ENCODE assay signal across 8 mouse cellular contexts in the genomic region with DNA sequence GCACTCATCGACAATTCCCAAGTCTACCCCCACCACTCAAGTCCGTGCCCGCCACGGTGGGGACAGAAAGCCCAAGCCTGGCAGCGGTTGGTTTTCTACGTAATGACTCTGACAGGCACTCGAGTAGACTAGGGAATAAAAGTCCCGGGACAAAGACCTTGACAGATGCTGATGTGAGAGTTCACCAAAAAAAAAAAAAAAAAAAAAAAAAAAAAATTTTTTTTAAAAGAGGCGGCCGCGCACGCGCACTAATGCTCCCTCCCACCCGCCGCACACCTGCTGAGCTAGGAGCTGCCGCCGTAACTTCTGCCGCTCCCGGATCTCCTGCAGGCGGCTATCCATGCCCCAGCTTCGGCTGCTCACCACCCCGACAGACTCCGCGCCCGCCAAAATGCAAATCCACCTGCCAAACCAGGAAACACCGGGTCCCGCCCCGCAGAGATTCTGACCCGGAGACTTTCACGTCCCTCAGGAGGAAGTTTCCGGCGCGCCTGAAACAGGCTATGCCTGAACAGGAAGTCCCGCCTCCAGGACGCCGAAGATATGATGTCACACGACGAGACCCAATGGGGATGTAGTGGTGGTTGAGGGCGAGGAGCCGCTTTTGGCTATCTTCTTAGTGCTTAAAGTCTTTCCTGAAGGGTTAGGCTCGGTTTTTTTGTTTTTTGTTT. TPM values are rescaled to one million over a fixed set of nuclear protein-coding genes. Genes with fewer than 3 reads are reported as not detected.
DNase-seq lines count a peak whose midpoint lies in the region; ATAC-seq and TF ChIP-seq lines count a peak whose summit lies in the region.

A gene (minus strand): TSS at position 623 of the 671 bp plus-strand sequence.

- no peak for TF ChIP-seq POLR2A in kidney, adult 2 months (IDR thresholded peaks at IDR 0.05; ENCODE audit: low read depth, low read length)
- TF ChIP-seq POLR2A in spleen, adult 2 months (IDR thresholded peaks at IDR 0.05; ENCODE audit: low read depth, low read length), result peak; percentile 15

- H3K4me3 ChIP-seq in embryonic facial prominence, embryonic 13.5 days, result peak within 1 kb of the TSS; percentile 71
- peak within 1 kb of the TSS; percentile 91 for H3K4me3 ChIP-seq in kidney, adult 2 months (ENCODE audit: insufficient read depth, low read depth, low read length)
- H3K4me3 ChIP-seq in limb, embryonic 12.5 days (replicated peaks), result peak within 1 kb of the TSS; percentile 68
- peak within 1 kb of the TSS; percentile 68 for H3K4me3 ChIP-seq in midbrain, embryonic 15.5 days
- peak within 1 kb of the TSS; percentile 93 for H3K4me3 ChIP-seq in spleen, adult 2 months (ENCODE audit: extremely low read depth, insufficient read depth, insufficient read length)

- H3K4me1 ChIP-seq in embryonic facial prominence, embryonic 13.5 days, result peaks cover 10% of the 10 kb centered on the region; the same call in 1 of the 2 replicates
- no peaks in the 10 kb centered on the region for H3K4me1 ChIP-seq in kidney, adult 2 months (ENCODE audit: control insufficient read depth, insufficient read depth, low read length)
- H3K4me1 ChIP-seq in limb, embryonic 12.5 days (replicated peaks), result peaks cover 6% of the 10 kb centered on the region; the same call in 1 of the 2 replicates
- H3K4me1 ChIP-seq in midbrain, embryonic 15.5 days, result peaks cover 15% of the 10 kb centered on the region
- no peaks in the 10 kb centered on the region for H3K4me1 ChIP-seq in spleen, adult 2 months (ENCODE audit: control insufficient read depth, insufficient read depth, insufficient read length)

- peak within 1 kb of the TSS; percentile 85 for H3K27ac ChIP-seq in embryonic facial prominence, embryonic 13.5 days
- peak within 1 kb of the TSS; percentile 94 for H3K27ac ChIP-seq in kidney, adult 2 months (ENCODE audit: insufficient read depth, low read depth, low read length)
- H3K27ac ChIP-seq in limb, embryonic 12.5 days, result peak within 1 kb of the TSS; percentile 88
- H3K27ac ChIP-seq in midbrain, embryonic 15.5 days, result peak within 1 kb of the TSS; percentile 90
- H3K27ac ChIP-seq in spleen, adult 2 months (ENCODE audit: insufficient read depth, low read length), result peak within 1 kb of the TSS; percentile 97

- H3K4me2 ChIP-seq in embryonic facial prominence, embryonic 13.5 days, result peak within 1 kb of the TSS; percentile 69
- H3K4me2 ChIP-seq in limb, embryonic 12.5 days, result peak within 1 kb of the TSS; percentile 70
- peak within 1 kb of the TSS; percentile 77 for H3K4me2 ChIP-seq in midbrain, embryonic 15.5 days

- no peaks in the 10 kb centered on the region for H3K9me3 ChIP-seq in embryonic facial prominence, embryonic 13.5 days
- no peaks in the 10 kb centered on the region for H3K9me3 ChIP-seq in limb, embryonic 12.5 days
- H3K9me3 ChIP-seq in midbrain, embryonic 15.5 days, result no peaks in the 10 kb centered on the region

- no peak for TF ChIP-seq CTCF in kidney, adult 2 months (conservative IDR thresholded peaks at IDR 0.05; ENCODE audit: insufficient read depth, insufficient read length, low read depth, low read length)
- no peak for TF ChIP-seq CTCF in spleen, adult 2 months (IDR thresholded peaks at IDR 0.05; ENCODE audit: extremely low read depth, insufficient read depth, insufficient read length, insufficient replicate concordance)

- peak; percentile 98 for ATAC-seq in embryonic facial prominence, embryonic 13.5 days (ENCODE audit: insufficient number of reproducible peaks, insufficient read depth, low FRiP score, low TSS enrichment, low read depth)
- peak; percentile 98 for ATAC-seq in limb, embryonic 12.5 days (ENCODE audit: insufficient number of reproducible peaks, insufficient read depth, low FRiP score, low TSS enrichment, low read depth)
- ATAC-seq in midbrain, embryonic 15.5 days (replicated peaks), result peak; percentile 99

- H3K36me3 ChIP-seq in embryonic facial prominence, embryonic 13.5 days, result peaks cover 13% of the 10 kb centered on the region
- no peaks in the 10 kb centered on the region; the same call in 1 of the 2 replicates for H3K36me3 ChIP-seq in kidney, adult 2 months (ENCODE audit: control insufficient read depth, insufficient read depth, low read length)
- H3K36me3 ChIP-seq in limb, embryonic 12.5 days, result peaks cover 13% of the 10 kb centered on the region
- H3K36me3 ChIP-seq in midbrain, embryonic 15.5 days (replicated peaks), result no peaks in the 10 kb centered on the region; the same call in 1 of the 2 replicates
- H3K36me3 ChIP-seq in spleen, adult 2 months (ENCODE audit: control insufficient read depth, insufficient read depth, low read length), result peaks cover 5% of the 10 kb centered on the region

- peak; percentile 91 for DNase-seq in 3134 (ENCODE audit: extremely low read depth, insufficient read length, low spot score)
- peak; percentile 96 to 98 for DNase-seq in adrenal gland, postnatal 36 days
- DNase-seq in heart, adult 18-20 months, result peak; percentile 98
- DNase-seq in kidney, adult 2 months, result peak; percentile 98
- DNase-seq in spleen, adult 2 months (ENCODE audit: low read depth in 1 of 2, low spot score in 2 of 2), result peak; percentile 95 to 97

- H3K9ac ChIP-seq in embryonic facial prominence, embryonic 13.5 days, result peak within 1 kb of the TSS; percentile 78
- peak within 1 kb of the TSS; percentile 59 for H3K9ac ChIP-seq in limb, embryonic 12.5 days (replicated peaks)
- H3K9ac ChIP-seq in midbrain, embryonic 15.5 days, result peak within 1 kb of the TSS; percentile 69

- WGBS in embryonic facial prominence, embryonic 13.5 days, result under 1% methylated on average over 41 of the region's 41 CpGs
- under 1% methylated on average over 41 of the region's 41 CpGs for WGBS in kidney, adult 2 months
- WGBS in limb, embryonic 12.5 days, result under 1% methylated on average over 34 of the region's 41 CpGs
- WGBS in midbrain, embryonic 15.5 days, result under 1% methylated on average over 41 of the region's 41 CpGs
- under 1% methylated on average over 37 of the region's 41 CpGs for WGBS in spleen, adult 2 months

- H3K27me3 ChIP-seq in embryonic facial prominence, embryonic 13.5 days, result no peaks in the 10 kb centered on the region
- H3K27me3 ChIP-seq in kidney, adult 2 months (replicated peaks; ENCODE audit: control insufficient read depth, insufficient read depth, low read length), result no peaks in the 10 kb centered on the region
- H3K27me3 ChIP-seq in limb, embryonic 12.5 days, result no peaks in the 10 kb centered on the region
- H3K27me3 ChIP-seq in midbrain, embryonic 15.5 days (replicated peaks), result peaks cover 4% of the 10 kb centered on the region; the same call in 1 of the 2 replicates
- H3K27me3 ChIP-seq in spleen, adult 2 months (ENCODE audit: control insufficient read depth, insufficient read depth, low read length), result no peaks in the 10 kb centered on the region

RNA-seq across cellular contexts. Expression of the gene that starts here (rescaled TPM):
- 10 to 100 TPM; 14.8 to 15.8 TPM for total RNA-seq in adrenal gland, postnatal 36 days (2021)
- 28.7 and 29.2 TPM in 2 replicates for polyA plus RNA-seq in embryonic facial prominence, embryonic 13.5 days (2015; fragmentation: Nextera tagmentation; extraction: Ambion mirVana)
- total RNA-seq in heart, adult 18-20 months (2021), result 10 to 100 TPM; 13.7 to 14.8 TPM
- polyA plus RNA-seq in kidney, adult 2 months (2012; rRNA removed), result 3.4 and 4.1 TPM in 2 replicates
- 34.1 and 35.7 TPM in 2 replicates for polyA plus RNA-seq in limb, embryonic 12.5 days (2016; fragmentation: Nextera tagmentation; extraction: Ambion mirVana)
- polyA plus RNA-seq in midbrain, embryonic 15.5 days (2015; fragmentation: Nextera tagmentation; extraction: Ambion mirVana), result 21.6 and 22.3 TPM in 2 replicates
- polyA plus RNA-seq in spleen, adult 2 months (2012; rRNA removed), result 3.4 and 3.8 TPM in 2 replicates

Comparison
In these comparisons a context has a peak if more than half of its experiments do, and no peak if none do; other contexts are left out.
1. Peak in every context shown above with its lines: DNase-seq, ATAC-seq, H3K4me3 ChIP-seq and H3K27ac ChIP-seq.